Mouse (Mus musculus) retina, postnatal 1 day (tissue): Measurements from ENCODE around the gene Nbea.

ENCODE experiments used
- DNase-seq: peaks from one replicate; pipeline ENCODE4 v3.0.0-alpha.2; 2012

Nbea gene

DNA sequence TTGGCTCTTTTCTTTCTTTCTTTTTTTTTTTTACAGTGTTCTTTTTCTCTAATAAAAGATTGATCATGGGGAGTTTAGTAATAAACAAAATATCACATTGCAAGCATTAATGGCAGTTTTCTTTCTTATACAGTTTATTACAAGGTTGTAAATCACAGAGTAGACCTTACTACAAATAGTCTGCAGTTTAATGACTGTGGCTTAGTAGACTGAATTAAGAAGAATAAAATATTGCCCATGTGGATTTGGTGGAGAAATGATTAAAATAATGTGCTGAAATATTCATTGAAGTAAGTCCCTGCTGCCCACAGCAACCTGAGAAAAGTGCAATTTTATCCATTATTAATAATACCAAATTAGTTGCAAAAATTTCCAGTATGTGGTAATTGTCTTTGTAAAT, 363.9 kb downstream of the Nbea start:
- no peak for DNase-seq

DNA sequence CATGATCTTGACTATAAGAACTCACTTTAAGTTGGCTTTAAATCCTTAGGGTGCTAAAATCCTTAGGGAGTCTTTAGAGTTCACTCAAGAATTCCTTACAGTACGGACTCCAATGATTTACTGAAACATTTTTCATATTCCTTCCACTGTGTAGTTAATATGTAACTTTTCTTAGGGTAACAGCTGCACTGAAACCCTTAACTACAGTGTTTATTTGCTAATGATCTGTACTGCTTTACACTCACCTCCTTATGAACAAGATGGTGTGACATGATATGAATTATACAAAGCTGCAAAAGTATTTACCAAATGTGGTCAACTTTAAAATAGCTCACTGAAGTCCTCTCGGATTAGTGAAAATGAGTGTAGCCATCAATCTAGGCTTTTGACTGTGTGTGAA, 365.4 kb downstream of the Nbea start:
- DNase-seq: no peak

DNA sequence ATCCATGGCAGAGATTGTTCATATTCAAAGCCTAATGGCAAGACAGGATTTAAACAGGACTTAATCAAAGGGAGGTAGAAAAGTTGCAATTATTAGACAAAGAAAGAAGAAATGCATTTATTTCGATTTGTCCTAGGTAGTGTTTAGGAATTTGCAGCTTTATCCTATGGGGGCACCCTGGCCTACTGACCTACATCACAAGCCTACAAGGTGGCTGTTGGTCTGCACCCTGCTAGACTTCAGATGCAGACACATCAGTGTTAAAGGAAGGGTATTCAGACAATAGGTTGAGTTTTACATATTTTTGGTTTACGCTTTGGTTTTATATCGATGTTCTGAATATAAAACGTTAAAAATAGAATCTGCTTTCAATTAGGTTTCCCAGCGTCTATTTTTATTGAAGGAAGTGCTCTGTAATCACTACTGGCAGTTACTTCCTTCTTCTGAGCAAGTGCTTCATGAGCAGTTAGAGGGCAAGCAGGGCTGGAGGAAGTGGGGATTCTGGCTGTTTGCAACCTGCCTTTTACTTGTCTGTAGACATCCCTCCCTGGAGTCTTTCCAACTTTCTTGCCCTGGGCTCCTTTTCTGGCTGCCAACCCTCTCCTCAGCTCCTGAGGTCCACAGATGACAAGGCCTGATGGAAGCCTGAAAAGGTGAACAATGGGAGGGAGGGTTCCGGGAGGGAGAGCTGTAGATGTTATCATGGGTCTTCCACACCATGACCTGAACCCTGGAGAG, 366.7 kb downstream of the Nbea start:
- DNase-seq: no peak

DNA sequence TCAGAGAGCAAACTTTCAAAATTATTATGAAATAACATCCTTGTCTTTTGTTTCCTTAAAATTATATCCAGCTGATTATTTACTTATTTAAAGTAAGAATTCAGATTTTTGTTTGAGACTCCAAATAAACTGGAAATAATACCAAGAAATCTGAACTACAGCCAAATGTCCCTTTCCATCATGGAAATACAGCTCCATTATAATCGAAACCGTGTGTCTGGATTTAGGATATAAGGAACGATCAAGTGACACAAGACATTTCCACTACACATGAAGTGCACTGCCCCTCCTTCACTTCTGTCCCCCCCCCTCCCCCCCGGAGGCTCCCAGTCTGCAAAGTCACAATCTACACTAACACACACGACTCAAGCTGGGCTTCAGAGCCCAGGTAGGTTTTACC, 367.4 kb downstream of the Nbea start:
- DNase-seq: no peak

DNA sequence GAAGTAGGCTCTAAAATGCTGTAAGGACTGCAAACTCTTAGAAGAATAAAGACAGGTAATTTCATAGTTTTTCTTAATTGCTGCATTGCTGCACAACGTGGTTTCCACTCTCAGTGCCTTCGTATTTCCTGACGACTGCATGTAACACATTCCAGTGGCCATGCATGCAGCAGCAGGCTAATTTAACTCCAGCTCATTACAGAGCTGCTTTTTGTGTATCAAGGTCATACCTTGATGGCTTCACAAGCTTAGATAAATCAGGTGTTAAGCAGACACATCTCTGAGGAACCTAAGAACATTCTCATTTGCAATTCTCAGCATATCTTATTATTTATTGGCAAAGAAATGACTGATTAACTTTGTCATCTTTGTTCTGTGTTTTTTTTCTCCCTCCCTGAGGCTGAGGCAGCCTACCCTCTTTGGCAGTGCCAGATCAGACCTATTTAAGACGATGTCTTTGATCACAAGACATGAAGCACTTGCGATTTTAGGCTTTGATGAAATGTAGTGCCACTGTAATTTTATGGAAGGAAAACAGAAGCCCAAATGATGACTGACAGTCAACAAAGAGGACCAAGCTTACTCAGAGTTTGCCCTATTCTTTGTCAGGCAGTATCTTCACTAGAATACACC, 368.4 kb downstream of the Nbea start:
- DNase-seq: no peak

DNA sequence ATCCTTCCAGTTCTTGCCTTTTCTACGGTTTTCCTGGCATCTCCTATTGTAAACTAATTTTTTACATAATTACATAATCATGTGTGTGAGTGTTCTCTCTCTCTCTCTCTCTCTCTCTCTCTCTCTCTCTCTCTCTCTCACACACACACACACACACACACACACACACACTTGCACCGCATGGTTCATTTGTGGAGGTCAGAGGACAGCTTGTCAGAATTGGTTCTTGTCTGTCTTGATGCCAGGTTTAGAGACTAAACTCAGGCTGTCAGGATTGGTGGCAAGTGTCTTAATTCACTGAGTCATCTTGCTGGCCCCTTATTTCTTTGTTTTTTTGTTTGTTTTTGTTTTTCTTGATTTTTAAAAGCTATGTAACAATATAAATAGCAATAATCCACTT, 388.7 kb downstream of the Nbea start:
- no peak for DNase-seq

DNA sequence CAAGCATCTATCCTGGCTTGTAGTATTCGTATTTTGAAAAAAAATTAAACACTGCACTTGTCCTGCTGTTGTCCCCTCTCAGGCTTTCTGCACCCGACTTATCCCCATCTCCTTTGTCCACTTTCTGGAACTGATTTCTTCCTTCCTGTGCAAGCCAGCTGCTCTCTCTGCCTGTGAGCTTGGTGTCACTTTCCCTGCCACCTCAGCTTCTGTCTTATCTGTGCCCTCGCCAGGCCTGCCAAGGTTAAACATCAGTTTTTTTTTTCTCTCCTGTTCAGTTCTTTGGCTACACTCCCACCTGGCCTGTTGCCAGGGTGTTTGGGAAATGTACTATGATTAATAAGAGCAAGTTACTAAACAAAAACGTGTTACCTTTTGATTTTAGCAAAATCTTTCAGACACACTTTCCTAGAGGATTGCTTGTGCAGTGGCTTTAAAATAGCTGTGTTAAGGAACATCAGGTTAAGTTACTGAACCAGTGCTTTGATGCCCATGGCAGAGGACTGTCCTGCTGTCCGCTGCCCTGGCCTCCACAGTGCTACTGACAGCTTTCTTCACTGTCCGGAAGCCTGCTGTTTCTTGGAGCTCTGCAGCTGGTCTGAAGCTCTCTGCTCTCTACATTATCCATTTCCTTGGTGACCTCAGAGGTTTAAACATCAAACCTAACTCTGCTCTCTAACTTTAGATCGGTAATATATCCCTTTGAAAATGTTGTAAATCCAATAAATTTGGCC, 389.5 kb downstream of the Nbea start:
- DNase-seq: peak; percentile 51

DNA sequence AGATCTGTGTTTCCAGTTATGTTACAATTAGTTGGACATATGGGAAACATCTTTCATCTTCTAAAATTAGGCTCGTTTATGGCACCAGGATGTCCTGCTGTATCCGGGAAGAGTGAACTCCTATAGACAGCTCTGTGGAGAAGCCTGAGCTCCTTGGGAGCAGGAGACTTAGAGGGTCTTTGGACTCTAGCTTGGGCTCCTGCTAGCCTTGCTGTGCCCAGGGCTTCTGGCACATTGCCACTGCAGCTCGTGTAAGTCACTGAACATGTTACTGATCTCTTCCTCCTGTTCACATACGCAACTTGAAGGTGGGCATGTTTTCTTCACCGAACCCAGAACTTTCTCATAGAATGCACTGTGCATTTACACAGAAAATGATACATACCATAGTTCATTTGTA, 391.2 kb downstream of the Nbea start:
- no peak for DNase-seq

DNA sequence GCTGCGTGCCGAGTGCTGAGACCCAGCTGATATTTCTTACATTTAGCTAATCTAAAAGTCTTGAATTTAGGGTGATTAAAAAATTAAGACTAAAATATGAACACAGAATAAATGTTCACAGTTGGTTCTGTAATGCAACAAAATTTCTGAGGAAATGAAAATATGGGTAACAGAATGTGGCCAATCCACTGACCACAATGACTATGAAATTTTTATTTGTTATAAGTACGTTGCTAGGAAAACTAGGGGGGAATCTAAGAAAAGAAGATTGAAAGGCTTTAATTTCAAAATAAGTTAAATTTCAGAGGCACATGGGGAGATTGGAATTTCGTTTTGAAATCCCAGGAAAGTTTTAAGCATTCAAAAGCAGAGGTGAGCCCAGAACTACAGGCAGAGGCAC, 392.9 kb downstream of the Nbea start:
- no peak for DNase-seq

DNA sequence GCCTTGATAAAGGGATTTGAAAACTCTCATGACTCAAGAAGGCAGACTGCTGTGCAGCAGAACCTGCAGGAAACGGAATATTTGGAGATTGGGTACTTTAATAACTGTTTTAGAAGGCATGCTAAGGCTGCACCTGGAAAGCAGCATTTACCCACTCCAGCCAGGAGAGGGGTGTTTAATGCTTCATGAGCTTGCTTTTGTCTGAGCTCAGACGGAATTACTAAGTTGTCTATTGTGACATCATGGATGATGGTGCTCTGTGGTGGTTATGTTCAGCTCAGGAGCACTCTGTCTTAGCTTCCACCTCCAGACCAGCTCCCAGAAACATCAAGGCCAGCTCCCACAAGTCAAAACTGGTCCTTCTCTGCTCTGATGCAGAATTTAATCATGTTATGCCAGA, 393.6 kb downstream of the Nbea start:
- peak; percentile 55 for DNase-seq

DNA sequence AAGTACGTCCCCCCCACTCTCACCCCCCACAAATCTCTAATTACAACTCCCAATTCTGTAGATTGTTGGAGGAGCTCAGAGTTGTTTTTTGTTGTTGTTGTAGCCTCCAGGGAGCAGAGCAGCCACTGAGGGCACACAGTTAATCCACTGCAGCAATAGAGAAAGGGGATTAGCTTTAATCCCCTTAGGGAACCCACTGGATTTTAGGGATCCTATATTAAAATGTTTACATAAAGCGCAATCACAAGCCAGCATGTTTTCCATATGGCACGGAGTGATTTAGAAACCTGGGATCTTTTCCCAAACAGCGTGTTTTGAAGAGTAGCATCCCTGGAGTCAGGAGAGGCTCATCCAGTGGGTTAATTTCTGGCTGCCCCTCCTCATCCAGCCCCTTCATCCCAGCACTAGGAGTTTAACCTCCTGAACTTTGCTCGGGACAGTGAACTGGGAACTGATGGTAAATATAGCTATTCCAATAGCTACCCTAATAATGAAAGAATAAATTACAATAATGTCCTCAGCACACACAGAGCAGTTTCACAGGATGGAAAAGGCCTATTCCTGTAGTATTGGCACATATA, 394.8 kb downstream of the Nbea start:
- peak; percentile 74 for DNase-seq

DNA sequence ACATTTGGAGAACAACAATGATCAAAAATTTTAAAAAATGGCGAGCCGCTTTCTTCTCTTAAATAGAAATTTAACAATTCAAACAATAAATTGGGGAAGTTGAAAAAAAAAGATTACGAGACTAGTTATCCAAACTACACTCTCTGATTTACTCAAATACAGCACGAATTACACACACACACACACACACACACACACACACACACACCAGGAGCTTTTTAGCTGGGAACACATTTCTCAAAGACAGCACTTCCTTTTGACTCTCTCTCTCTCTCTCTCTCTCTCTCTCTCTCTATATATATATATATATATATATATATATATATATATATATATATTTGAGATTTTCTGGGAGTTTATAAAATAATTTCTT, 395.3 kb downstream of the Nbea start:
- no peak for DNase-seq

DNA sequence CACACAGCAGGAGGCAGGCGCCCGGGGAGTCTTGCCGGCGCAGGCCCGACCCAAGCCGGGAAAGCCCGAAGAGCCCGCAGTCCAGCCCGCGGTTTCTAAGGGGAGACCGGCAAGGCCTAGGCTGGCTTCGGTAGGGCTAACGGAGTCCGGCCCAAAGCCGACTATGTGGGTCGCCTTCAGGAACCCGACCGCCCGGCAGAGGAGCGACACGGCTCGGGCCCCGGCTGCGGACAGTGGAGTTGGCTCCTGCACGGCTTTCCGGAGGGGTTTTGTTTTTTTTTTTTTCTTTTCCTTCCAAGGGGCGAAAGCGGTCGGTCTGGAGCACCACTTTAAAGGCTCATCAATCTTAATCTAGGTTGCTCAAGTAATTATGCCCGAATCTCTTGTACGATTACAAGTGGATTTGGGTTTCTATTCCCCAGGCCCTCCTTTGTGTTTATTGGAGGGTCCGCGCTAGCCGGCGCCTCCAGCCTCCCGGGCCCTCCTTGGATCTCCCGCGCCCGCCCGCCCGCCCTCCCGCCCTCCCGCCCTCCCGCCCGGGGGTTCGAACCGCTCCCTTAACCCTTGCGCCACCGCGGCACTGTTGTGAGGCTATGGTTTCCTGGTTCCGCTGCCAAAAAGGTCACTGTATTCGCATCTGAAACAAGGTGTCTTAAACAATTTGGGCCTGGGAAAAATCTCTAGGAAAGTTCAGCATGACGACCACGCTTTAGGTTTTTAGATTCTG, 395.9 kb downstream of the Nbea start:
- peak; percentile 82 for DNase-seq

DNA sequence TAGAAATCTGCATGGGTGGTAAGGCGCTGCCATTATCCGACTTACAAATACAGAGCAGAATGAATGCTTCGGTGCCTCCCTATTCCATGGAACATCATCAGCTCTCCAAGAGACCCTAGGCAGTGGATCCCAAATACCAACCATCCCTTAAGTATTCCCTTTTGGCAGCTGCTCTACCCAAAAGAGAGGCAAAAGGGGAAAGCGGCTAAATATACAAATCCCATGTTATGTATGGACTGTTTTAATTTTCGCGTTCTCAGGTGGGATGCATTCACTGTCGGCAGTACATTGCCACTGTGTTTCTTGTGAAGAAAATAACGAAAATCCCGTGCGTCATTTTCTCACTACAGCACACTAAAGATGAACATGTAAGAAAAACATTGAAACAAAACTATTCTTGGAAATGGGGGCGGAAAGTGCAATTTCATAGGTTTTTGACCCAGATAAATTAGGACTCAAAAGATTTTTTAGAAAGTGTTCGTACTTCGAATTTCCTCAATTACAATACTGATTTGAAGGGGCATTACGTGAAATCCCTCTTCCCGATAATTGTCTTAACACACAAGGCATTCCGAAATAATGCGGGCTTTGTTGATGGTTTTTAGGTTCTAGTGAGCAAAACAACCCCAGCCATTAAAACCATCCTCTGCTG, 396.5 kb downstream of the Nbea start:
- DNase-seq: peak; percentile 65

DNA sequence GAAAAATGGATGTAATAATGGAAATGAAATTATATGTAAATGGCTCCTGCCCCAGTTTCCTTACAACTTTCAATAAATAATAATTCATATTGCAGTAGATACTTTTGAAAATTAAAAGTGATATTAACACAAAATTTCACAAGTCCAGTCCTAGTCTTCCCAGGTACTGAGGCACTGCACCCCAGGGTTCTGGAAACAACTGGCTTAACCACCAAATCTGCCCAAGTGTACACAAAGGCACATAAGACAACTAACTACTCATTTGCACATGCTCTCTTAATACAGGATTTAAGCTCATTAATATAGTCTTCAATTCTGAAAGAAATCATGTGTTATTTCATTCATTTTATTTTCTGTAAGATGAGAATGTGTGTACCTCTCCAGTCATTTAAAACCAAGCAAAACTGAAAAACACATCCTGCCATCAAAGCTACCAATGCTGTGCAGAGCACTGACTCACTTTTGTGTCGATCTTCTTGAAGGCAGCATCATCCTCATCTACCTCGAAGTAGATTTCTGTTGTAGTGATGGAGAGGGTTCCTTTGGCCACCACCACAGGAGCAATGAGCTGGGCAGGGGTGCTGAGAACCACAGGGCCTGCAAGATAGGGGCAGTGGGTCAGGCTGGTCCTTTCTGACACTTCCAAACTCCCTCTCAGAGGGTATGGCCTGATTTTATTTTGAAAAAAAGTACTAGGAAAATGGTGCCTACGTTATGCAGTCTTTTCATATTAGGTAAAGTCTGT, 397.3 kb downstream of the Nbea start:
- peak; percentile 40 for DNase-seq

DNA sequence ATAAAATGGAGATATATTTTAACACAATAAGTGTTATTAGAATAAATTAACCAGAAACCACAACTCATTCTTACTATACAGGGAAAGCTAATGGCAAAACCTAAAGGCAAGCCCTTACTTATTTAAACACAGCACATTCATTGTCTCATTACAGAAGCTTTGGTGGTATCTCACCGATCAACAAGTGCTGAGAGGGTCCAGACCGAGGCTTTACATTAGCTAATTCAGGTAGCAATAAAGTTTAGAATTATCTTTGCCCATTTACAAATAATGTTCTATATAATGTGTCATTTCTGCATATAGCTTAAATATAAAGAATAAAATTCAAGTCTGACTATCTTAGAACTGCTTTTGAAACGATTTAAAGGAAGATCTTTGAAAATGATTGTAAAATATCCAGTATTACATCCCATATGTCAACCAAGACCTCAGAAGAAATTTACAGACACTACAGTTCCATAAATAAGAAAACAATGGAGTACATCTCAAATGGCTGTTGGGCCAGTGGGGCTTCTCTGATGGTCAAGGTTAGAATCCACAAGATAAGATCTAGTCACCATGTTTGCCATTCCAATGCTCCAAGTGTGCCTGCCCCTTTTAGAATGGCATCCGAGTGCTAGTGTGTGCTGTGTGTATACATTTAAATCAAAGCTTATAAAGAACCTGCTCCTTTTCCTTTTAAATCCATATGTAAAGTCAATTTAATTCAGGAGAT, 398.1 kb downstream of the Nbea start:
- peak; percentile 43 for DNase-seq

DNA sequence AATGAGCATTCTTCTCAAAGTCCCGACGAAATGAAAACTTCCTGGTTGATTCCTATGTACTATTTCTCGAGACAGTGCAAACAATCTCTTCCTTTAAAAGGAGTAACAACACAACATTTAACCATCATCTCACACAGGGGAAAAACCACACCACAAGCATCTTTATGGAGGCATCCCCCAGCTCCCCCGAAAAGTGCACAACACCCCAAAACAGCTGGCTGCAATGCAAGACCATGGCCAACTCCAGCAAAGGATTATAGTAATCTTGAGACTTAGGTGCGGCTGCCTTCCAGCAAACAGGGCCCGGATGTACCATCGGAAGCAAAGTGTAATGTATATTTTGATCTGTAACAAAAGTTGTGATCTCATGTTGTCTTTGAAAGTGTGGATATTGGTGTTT, 399.4 kb downstream of the Nbea start:
- peak; percentile 47 for DNase-seq

DNA sequence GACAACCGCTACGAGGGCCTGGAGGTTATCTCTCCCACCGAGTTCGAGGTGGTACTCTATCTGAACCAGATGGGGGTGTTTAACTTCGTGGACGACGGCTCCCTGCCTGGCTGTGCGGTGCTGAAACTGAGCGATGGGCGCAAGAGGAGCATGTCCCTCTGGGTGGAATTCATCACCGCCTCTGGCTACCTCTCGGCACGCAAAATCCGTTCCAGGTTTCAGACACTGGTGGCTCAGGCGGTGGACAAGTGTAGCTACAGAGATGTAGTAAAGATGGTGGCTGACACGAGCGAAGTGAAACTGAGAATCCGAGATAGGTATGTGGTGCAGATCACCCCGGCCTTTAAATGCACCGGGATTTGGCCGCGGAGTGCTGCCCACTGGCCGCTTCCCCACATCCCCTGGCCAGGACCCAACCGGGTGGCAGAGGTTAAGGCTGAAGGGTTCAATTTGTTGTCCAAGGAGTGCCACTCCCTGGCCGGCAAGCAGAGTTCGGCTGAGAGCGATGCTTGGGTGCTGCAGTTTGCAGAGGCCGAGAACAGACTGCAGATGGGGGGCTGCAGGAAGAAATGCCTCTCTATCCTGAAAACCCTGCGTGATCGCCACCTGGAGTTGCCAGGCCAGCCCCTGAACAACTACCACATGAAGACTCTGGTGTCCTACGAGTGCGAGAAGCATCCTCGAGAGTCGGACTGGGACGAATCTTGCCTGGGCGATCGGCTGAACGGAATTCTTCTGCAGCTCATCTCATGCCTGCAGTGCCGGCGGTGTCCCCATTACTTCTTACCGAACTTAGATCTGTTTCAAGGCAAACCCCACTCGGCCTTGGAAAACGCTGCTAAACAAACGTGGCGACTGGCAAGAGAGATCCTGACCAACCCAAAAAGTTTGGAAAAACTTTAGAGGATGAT, 400.1 kb downstream of the Nbea start:
- peak; percentile 61 for DNase-seq

DNA sequence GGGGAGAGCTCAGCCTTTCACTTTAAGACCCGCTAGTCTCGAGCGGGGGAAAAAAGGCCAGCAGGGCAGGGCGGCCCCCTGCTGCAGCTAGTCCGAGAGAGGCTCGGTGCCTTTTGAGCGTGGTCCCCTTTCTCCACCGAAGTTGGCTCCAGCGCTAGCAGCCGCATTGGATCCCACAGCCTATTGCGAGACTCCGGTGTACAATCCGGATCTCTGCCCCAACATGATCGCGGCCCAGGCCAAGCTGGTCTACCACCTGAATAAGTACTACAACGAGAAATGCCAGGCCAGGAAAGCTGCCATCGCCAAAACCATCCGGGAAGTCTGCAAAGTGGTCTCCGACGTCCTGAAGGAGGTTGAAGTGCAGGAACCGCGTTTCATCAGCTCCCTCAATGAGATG, 400.7 kb downstream of the Nbea start:
- DNase-seq: no peak

DNA sequence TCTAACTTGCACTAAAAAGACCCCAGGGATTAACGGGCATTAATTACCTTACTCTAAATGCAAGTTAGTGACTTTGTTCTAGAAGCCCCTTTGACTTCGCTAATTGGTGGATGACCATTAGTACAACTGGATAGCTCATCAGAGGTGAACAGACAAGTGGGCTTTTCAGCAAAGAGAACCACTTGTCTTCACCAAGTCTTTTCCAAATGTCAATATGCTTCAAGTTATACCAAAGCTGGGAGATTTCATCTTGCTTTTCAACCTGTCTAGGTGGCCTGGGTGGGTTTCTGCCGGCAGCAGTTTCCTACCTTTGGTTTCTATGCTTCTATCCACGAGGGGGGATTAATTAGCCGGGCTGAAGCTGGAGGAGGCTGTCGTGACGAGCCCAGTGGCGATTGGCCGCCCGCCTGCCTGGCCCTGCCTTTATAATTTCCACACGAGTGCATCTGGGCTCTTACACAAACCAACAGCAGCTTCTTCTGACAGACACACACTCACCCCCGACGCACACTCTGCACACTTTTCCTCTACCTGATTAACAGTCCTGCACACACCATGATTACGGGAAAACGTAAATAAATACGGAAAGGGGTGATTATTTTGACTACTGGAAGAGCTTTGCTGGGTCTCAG, 401.3 kb downstream of the Nbea start, which contains the start of gene Mab21l1:
TSS of gene Mab21l1 (plus strand) at position 455 of the 632 bp plus-strand sequence.
- peak; percentile 96 for DNase-seq
